Mouse (Mus musculus) liver, embryonic 14.5 days (tissue): ENCODE measurements around the gene Ly6g6c.

Experiments used
- CTCF ChIP-seq: IDR thresholded peaks from 2 replicates; pipeline ENCODE4 v1.5.1; 2016; ENCODE audit warnings: antibody characterized with exemption, low read depth, control low read depth
- EP300 ChIP-seq: IDR thresholded peaks from 2 replicates; pipeline ENCODE4 v1.6.1; 2016; ENCODE audit warnings: antibody characterized with exemption, low read depth

GRCm38 (mm10) chr17:35096597-35096996 is 31.4 kb downstream of the Ly6g6c start:
- TF ChIP-seq EP300 (no peak), CTCF (no peak)
